Mouse (Mus musculus) kidney, adult 2 months (tissue): ENCODE results near the gene Krtap5-3. TPM values are rescaled to one million over a fixed set of nuclear protein-coding genes. Genes with fewer than 3 reads are reported as not detected.
A peak's percentile ranks its signal among the peaks of the same experiment; 100 is the strongest.
"Not testable (repeated sequence)": the region's sequence is repeated elsewhere in the genome, so short reads cannot be mapped to it uniquely, and the experiment has no call there.

Experiments used
- DNase-seq: peaks from one replicate; pipeline ENCODE4 v3.0.0; 2021
- H3K27ac ChIP-seq: fragments of 200-500 bp; 2 replicates; pipeline ENCODE4 v1.5.1; 2012; ENCODE audit warnings: low read depth, low read length, control low read depth, inconsistent platforms; ENCODE audit not compliant: insufficient read depth
- H3K27me3 ChIP-seq: fragments of 200-500 bp; replicated peaks from 2 replicates; pipeline ENCODE4 v1.6.1; 2012; ENCODE audit warnings: mild to moderate bottlenecking, moderate library complexity, low read length, inconsistent platforms; ENCODE audit not compliant: control insufficient read depth, insufficient read depth
- H3K36me3 ChIP-seq: fragments of 200-500 bp; 2 replicates; pipeline ENCODE4 v1.6.1; 2012; ENCODE audit warnings: mild to moderate bottlenecking, moderate library complexity, low read length, inconsistent platforms; ENCODE audit not compliant: control insufficient read depth, insufficient read depth
- H3K4me1 ChIP-seq: fragments of 200-500 bp; 2 replicates; pipeline ENCODE4 v1.6.1; 2011; ENCODE audit warnings: low read length; ENCODE audit not compliant: control insufficient read depth, insufficient read depth
- H3K4me3 ChIP-seq: fragments of 200-500 bp; 2 replicates; pipeline ENCODE4 v1.5.1; 2011; ENCODE audit warnings: mild to moderate bottlenecking, low read depth, low read length, control low read depth; ENCODE audit not compliant: insufficient read depth
- CTCF ChIP-seq: fragments of 200-500 bp; conservative IDR thresholded peaks from 2 replicates; pipeline ENCODE4 v1.5.1; 2011; ENCODE audit warnings: low read depth, mild to moderate bottlenecking, control low read depth, low read length, moderate library complexity, mixed read lengths; ENCODE audit not compliant: insufficient read depth, insufficient read length
- POLR2A ChIP-seq: fragments of 200-500 bp; IDR thresholded peaks from one replicate; pipeline ENCODE4 v1.6.1; 2011; ENCODE audit warnings: low read depth, low read length, control low read depth
- WGBS: fragments of 180-500 bp; shearing (Covaris S2); methylation state at CpG from one replicate; pipeline ENCODE4 v1.1.7; 2018; 5-methylcytosine and 5-hydroxymethylcytosine counted together
- polyA plus RNA-seq: library from polyadenylated mRNA; depleted of rRNA; stranded (reverse); fragments of >200 nt; gene quantifications from 2 replicates; pipeline ENCODE4 v1.2.3, GENCODE M21; 2012; rRNA removed

Krtap5-3 gene
- polyA plus RNA-seq, 1 experiment = not detected

GRCm38 (mm10) chr7:142224518-142224917, 23.4 kb downstream of the Krtap5-3 start:
- Histone ChIP-seq H3K4me3 (no peak overlapping the region), H3K36me3 (no peaks in the 10 kb centered on the region), H3K27ac (no peak overlapping the region), H3K27me3 (no peaks in the 10 kb centered on the region), H3K4me1 (no peaks in the 10 kb centered on the region)
- DNase-seq = no peak
- 46% methylated on average over 2 of the region's 2 CpGs for WGBS
- TF ChIP-seq CTCF (no peak), POLR2A (no peak)

GRCm38 (mm10) chr7:142229871-142230270, 28.7 kb downstream of the Krtap5-3 start, which contains the start of gene Krtap5-5:
Gene Krtap5-5 (minus strand): TSS chr7:142229971.
- DNase-seq, H3K4me3 ChIP-seq, H3K36me3 ChIP-seq, H3K27me3 ChIP-seq, H3K27ac ChIP-seq, H3K4me1 ChIP-seq: not testable (repeated sequence)
- WGBS = 28% methylated on average over 3 of the region's 3 CpGs

GRCm38 (mm10) chr7:142231540-142231939, 30.4 kb downstream of the Krtap5-3 start:
- Histone ChIP-seq H3K4me1 (no peaks in the 10 kb centered on the region), H3K27me3 (no peaks in the 10 kb centered on the region), H3K4me3 (no peak overlapping the region), H3K36me3 (no peaks in the 10 kb centered on the region), H3K27ac (no peak overlapping the region)
- DNase-seq = no peak
- TF ChIP-seq CTCF (no peak), POLR2A (no peak)
- WGBS = 45% methylated on average over 1 of the region's 1 CpGs

- Histone ChIP-seq H3K4me3 (no peak within 1 kb of the TSS), H3K4me1 (no peaks in the 10 kb centered on the region), H3K36me3 (no peaks in the 10 kb centered on the region), H3K27me3 (no peaks in the 10 kb centered on the region), H3K27ac (no peak within 1 kb of the TSS)
- no peak for TF ChIP-seq CTCF
- no peak for TF ChIP-seq POLR2A
- WGBS = 21% methylated on average over 2 of the region's 2 CpGs
- no peak for DNase-seq
Measured at GRCm38 (mm10) chr7:142240978-142241377, 39.8 kb downstream of the Krtap5-3 start, which contains the start of gene Gm40460. Gene Gm40460 (minus strand): TSS chr7:142241078.

GRCm38 (mm10) chr7:142249824-142250223, 48.7 kb downstream of the Krtap5-3 start:
- no peaks in the 10 kb centered on the region for H3K4me1 ChIP-seq
- TF ChIP-seq POLR2A (no peak), CTCF (peak; percentile 50)
- no peak overlapping the region for H3K27ac ChIP-seq
- no peaks in the 10 kb centered on the region for H3K27me3 ChIP-seq
- WGBS = 0% methylated on average over 1 of the region's 1 CpGs
- peak; percentile 28 for DNase-seq
- no peak overlapping the region for H3K4me3 ChIP-seq
- H3K36me3 ChIP-seq = no peaks in the 10 kb centered on the region

Other genes with a start within 250 kb of the Krtap5-3 start
- gene Mob2, start 140.3 kb upstream of the Krtap5-3 start, polyA plus RNA-seq = 44.0 and 45.3 TPM in 2 replicates
- 3.6 and 3.7 TPM in 2 replicates for gene Dusp8, start 105.5 kb upstream of the Krtap5-3 start, polyA plus RNA-seq
- not detected in 2 replicates for gene Gm45618, start 80.6 kb upstream of the Krtap5-3 start, polyA plus RNA-seq
- gene Gm39115, start 65.3 kb upstream of the Krtap5-3 start, polyA plus RNA-seq = not detected in 2 replicates
- gene Gm45337, start 56.8 kb upstream of the Krtap5-3 start, polyA plus RNA-seq = not detected in 2 replicates
- not detected in 2 replicates for gene Gm29735, start 44.3 kb upstream of the Krtap5-3 start, polyA plus RNA-seq
- not detected in 2 replicates for gene Gm4553, start 35.6 kb upstream of the Krtap5-3 start, polyA plus RNA-seq
- gene Krtap5-2, start 25.4 kb upstream of the Krtap5-3 start, polyA plus RNA-seq = not detected in 2 replicates
- gene Gm10153, start 11.0 kb upstream of the Krtap5-3 start, polyA plus RNA-seq = not detected in 2 replicates
- not detected in 2 replicates for gene Gm7579, start 10.5 kb downstream of the Krtap5-3 start, polyA plus RNA-seq
- not detected in 2 replicates for gene Krtap5-5, start 28.6 kb downstream of the Krtap5-3 start, polyA plus RNA-seq
- not detected in 2 replicates for gene Gm40460, start 39.7 kb downstream of the Krtap5-3 start, polyA plus RNA-seq
- not detected in 2 replicates for gene Gm2431, start 57.0 kb downstream of the Krtap5-3 start, polyA plus RNA-seq
- gene Gm4559, start 73.0 kb downstream of the Krtap5-3 start, polyA plus RNA-seq = not detected in 2 replicates
- gene Krtap5-1, start 95.8 kb downstream of the Krtap5-3 start, polyA plus RNA-seq = not detected in 2 replicates
- gene Krtap5-4, start 102.2 kb downstream of the Krtap5-3 start, polyA plus RNA-seq = not detected in 2 replicates
- gene Ifitm10, start 172.4 kb downstream of the Krtap5-3 start, polyA plus RNA-seq = 3.1 and 4.1 TPM in 2 replicates
- 0.36 TPM in 1 of 2 replicates, not detected in the other for gene Gm49369, start 181.3 kb downstream of the Krtap5-3 start, polyA plus RNA-seq
- 830 and 897 TPM in 2 replicates for gene Ctsd, start 186.7 kb downstream of the Krtap5-3 start, polyA plus RNA-seq
- 1.8 and 3.3 TPM in 2 replicates for gene Syt8, start 233.5 kb downstream of the Krtap5-3 start, polyA plus RNA-seq
- gene Tnni2, start 240.4 kb downstream of the Krtap5-3 start, polyA plus RNA-seq = 0.54 and 103 TPM in 2 replicates